Mouse (Mus musculus): ENCODE measurements at regions not wholly inside any gene's neighbourhood (a gene's known extent, or its start where the extent isn't known, plus 50 kb on each side); places are given as distances from the start of the nearest gene placed in this dataset.

DNA sequence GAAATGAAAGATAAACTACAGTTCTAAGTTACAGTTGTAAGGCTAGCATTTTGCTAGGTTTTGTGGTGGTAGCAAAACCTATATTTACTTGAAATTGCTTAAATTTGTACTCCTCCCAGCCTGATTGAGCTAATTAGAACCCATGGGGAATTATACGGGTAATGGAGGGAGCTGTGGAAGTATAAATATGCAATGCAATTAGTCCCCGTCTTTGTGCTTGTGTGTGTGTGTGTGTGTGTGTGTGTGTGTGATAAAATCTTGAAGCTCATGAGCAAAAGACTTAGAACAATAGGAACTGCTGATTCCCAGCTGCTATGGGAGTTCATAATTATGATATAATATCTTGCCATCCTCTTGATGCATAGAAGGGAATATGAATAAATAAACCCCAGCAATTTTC is 321.7 kb upstream of the Thsd7b start:
- H3K9ac ChIP-seq (ENCODE audit: insufficient read depth, low read depth): no peak overlapping the region
- H3K9me3 ChIP-seq (replicated peaks; ENCODE audit: low read length): no peaks in the 10 kb centered on the region
- DNase-seq (ENCODE audit: extremely low read depth): no peak
- H3K79me2 ChIP-seq (replicated peaks; ENCODE audit: control insufficient read depth, extremely low read depth, insufficient read depth, poor library complexity, severe bottlenecking): no peaks in the 10 kb centered on the region
- no peaks in the 10 kb centered on the region for H3K4me1 ChIP-seq (ENCODE audit: control insufficient read depth in 1 of 2, insufficient read depth in 2 of 2)
- dilution Hi-C loops (cut with MboI; ENCODE audit: extremely low pct_ligation_motif_present, extremely low pct_unique_long_range_greater_than_20kb, low sequenced_read_pairs) (no loop called here), in situ Hi-C loops (cut with MboI; ENCODE audit: low pct_ligation_motif_present, low pct_unique_long_range_greater_than_20kb, low sequenced_read_pairs) (no loop called here)
- no peaks in the 10 kb centered on the region for H3K27me3 ChIP-seq (replicated peaks)
- no peak overlapping the region for H3K4me3 ChIP-seq (replicated peaks in 1 of 3; ENCODE audit: low read depth in 2 of 3, low read length in 2 of 3, poor library complexity in 1 of 3)
- H3K36me3 ChIP-seq (replicated peaks in 1 of 2; ENCODE audit: control insufficient read depth in 1 of 2, insufficient read depth in 1 of 2, low read length in 1 of 2): no peaks in the 10 kb centered on the region
- H3K27ac ChIP-seq (ENCODE audit: insufficient read depth, low read depth): no peak overlapping the region
- no peak overlapping the region for H3K4me2 ChIP-seq (ENCODE audit: insufficient read depth, low read depth, poor library complexity, severe bottlenecking)
- TF ChIP-seq SIN3A (IDR thresholded peaks at IDR 0.05; ENCODE audit: low read length): no peak
- TF ChIP-seq NRF1 (IDR thresholded peaks at IDR 0.05; ENCODE audit: low read depth, low read length): no peak
- TF ChIP-seq ZMIZ1 (IDR thresholded peaks at IDR 0.05; ENCODE audit: low read depth, low read length): no peak
- TF ChIP-seq RCOR1 (conservative IDR thresholded peaks at IDR 0.05; ENCODE audit: low read depth, low read length): no peak
- no peak for TF ChIP-seq E2F4 (IDR thresholded peaks at IDR 0.05; ENCODE audit: insufficient replicate concordance, low read depth, low read length)
- TF ChIP-seq ETS1 (conservative IDR thresholded peaks at IDR 0.05; ENCODE audit: low read depth, low read length): no peak
- no peak for TF ChIP-seq JUND (conservative IDR thresholded peaks at IDR 0.05; ENCODE audit: low read depth, low read length)
- no peak for TF ChIP-seq RAD21 (IDR thresholded peaks at IDR 0.05; ENCODE audit: low read depth, low read length)

DNA sequence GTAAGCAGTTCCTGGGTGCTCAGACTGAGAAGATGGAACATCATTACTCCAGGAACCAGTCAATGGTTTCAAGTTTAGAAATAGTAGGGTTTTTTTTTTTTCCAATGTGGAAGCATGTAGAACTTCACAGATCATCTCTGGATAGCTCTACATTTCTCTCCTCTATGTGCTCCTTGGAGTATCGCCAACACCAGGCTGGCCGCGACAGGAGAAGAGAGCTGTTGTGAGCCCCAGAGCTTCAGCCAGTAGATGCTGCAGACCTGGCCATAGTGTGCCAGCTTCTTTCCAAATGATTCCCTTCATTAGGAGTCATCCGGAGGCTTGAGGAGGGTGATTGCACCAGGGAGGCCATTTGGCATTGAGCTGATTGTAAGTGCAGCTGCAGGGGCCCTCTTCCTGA is 322.6 kb upstream of the Thsd7b start:
- Histone ChIP-seq H3K36me3 (replicated peaks in 1 of 2; ENCODE audit: control insufficient read depth in 1 of 2, insufficient read depth in 1 of 2, low read length in 1 of 2) (no peaks in the 10 kb centered on the region), H3K79me2 (replicated peaks; ENCODE audit: control insufficient read depth, extremely low read depth, insufficient read depth, poor library complexity, severe bottlenecking) (no peaks in the 10 kb centered on the region), H3K4me2 (ENCODE audit: insufficient read depth, low read depth, poor library complexity, severe bottlenecking) (no peak overlapping the region), H3K27ac (ENCODE audit: insufficient read depth, low read depth) (no peak overlapping the region), H3K4me1 (ENCODE audit: control insufficient read depth in 1 of 2, insufficient read depth in 2 of 2) (no peaks in the 10 kb centered on the region), H3K9me3 (replicated peaks; ENCODE audit: low read length) (no peaks in the 10 kb centered on the region), H3K4me3 (replicated peaks in 1 of 3; ENCODE audit: low read depth in 2 of 3, low read length in 2 of 3, poor library complexity in 1 of 3) (no peak overlapping the region), H3K27me3 (replicated peaks) (no peaks in the 10 kb centered on the region), H3K9ac (ENCODE audit: insufficient read depth, low read depth) (no peak overlapping the region)
- dilution Hi-C loops (cut with MboI; ENCODE audit: extremely low pct_ligation_motif_present, extremely low pct_unique_long_range_greater_than_20kb, low sequenced_read_pairs): no loop called here
- in situ Hi-C loops (cut with MboI; ENCODE audit: low pct_ligation_motif_present, low pct_unique_long_range_greater_than_20kb, low sequenced_read_pairs): no loop called here
- no peak for DNase-seq (ENCODE audit: extremely low read depth)
- TF ChIP-seq RCOR1 (conservative IDR thresholded peaks at IDR 0.05; ENCODE audit: low read depth, low read length) (no peak), ZNF384 (IDR thresholded peaks at IDR 0.05; ENCODE audit: low read depth, low read length) (no peak), SIN3A (IDR thresholded peaks at IDR 0.05; ENCODE audit: low read length) (no peak), SMC3 (IDR thresholded peaks at IDR 0.05; ENCODE audit: low read depth, low read length) (no peak), TBP (conservative IDR thresholded peaks at IDR 0.05; ENCODE audit: low read depth, low read length) (no peak), ZC3H11A (IDR thresholded peaks at IDR 0.05; ENCODE audit: low read depth, low read length) (no peak), JUN (IDR thresholded peaks at IDR 0.05; ENCODE audit: insufficient read depth, low read depth, low read length) (no peak), GABPA (IDR thresholded peaks at IDR 0.05; ENCODE audit: insufficient replicate concordance, low read depth, low read length) (no peak)

DNA sequence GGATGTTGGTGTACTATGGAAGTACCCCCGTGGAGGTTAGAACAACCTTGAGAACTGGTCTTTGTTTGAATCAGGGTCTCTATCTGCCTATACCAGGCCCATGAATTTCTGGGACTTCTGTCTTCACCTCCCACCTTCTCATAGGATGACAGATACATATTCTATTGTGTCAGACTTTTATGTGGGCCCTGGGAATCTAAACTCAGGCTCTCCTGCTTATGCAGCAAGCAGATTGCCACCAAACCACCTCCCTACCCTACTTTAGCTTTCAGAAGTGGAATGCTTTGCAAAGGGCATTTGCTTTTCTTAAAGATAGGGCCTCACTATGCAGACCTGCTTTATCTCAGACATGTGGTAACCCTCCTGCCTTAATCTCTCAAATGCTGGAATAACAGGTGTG is 322.7 kb upstream of the Cxcr4 start:
- H3K4me1 ChIP-seq (ENCODE audit: control insufficient read depth in 1 of 2, insufficient read depth in 2 of 2): no peaks in the 10 kb centered on the region
- H3K4me2 ChIP-seq (ENCODE audit: insufficient read depth, low read depth, poor library complexity, severe bottlenecking): no peak overlapping the region
- TF ChIP-seq IRF4 (IDR thresholded peaks at IDR 0.05; ENCODE audit: low read depth, low read length): no peak
- TF ChIP-seq JUN (IDR thresholded peaks at IDR 0.05; ENCODE audit: insufficient read depth, low read depth, low read length): no peak
- no peak for TF ChIP-seq BHLHE40 (IDR thresholded peaks at IDR 0.05; ENCODE audit: low read depth, low read length)
- TF ChIP-seq MAX (IDR thresholded peaks at IDR 0.05; ENCODE audit: low read length): no peak
- TF ChIP-seq UBTF (IDR thresholded peaks at IDR 0.05; ENCODE audit: low read depth, low read length): no peak
- no peak for TF ChIP-seq TBP (conservative IDR thresholded peaks at IDR 0.05; ENCODE audit: low read depth, low read length)
- no peak for TF ChIP-seq POLR2AphosphoS2 (IDR thresholded peaks at IDR 0.05; ENCODE audit: low read depth, low read length)
- dilution Hi-C loops (cut with MboI; ENCODE audit: extremely low pct_ligation_motif_present, extremely low pct_unique_long_range_greater_than_20kb, low sequenced_read_pairs) (no loop called here), in situ Hi-C loops (cut with MboI; ENCODE audit: low pct_ligation_motif_present, low pct_unique_long_range_greater_than_20kb, low sequenced_read_pairs) (no loop called here)
- no peak overlapping the region for H3K27ac ChIP-seq (ENCODE audit: insufficient read depth, low read depth)
- peaks cover 8% of the 10 kb centered on the region for H3K27me3 ChIP-seq (replicated peaks)
- no peaks in the 10 kb centered on the region for H3K9me3 ChIP-seq (replicated peaks; ENCODE audit: low read length)
- H3K79me2 ChIP-seq (replicated peaks; ENCODE audit: control insufficient read depth, extremely low read depth, insufficient read depth, poor library complexity, severe bottlenecking): no peaks in the 10 kb centered on the region
- no peaks in the 10 kb centered on the region for H3K36me3 ChIP-seq (replicated peaks in 1 of 2; ENCODE audit: control insufficient read depth in 1 of 2, insufficient read depth in 1 of 2, low read length in 1 of 2)
- H3K4me3 ChIP-seq (replicated peaks in 1 of 3; ENCODE audit: low read depth in 2 of 3, low read length in 2 of 3, poor library complexity in 1 of 3): no peak overlapping the region
- DNase-seq (ENCODE audit: extremely low read depth): no peak
- H3K9ac ChIP-seq (ENCODE audit: insufficient read depth, low read depth): no peak overlapping the region

Data from CH12.LX (cell line).